Mouse (Mus musculus) liver, embryonic 16.5 days (tissue): ENCODE measurements around the gene Mmp9. TPM values are rescaled to one million over a fixed set of nuclear protein-coding genes. Genes with fewer than 3 reads are reported as not detected.

Experiments used
- ATAC-seq: fragments of 200-750 bp; cut with Nextera tagmentation; 2 replicates; pipeline ENCODE4 v1.8.0; 2017; ENCODE audit warnings: low read depth, mild to moderate bottlenecking, moderate number of reproducible peaks, moderate library complexity
- H3K27ac ChIP-seq: fragments of 300-500 bp; sonication (generic); 2 replicates; pipeline ENCODE4 v1.5.1; 2014; ENCODE audit warnings: mild to moderate bottlenecking, low read length
- H3K27me3 ChIP-seq: fragments of 300-500 bp; sonication (generic); 2 replicates; pipeline ENCODE4 v1.6.1; 2014; ENCODE audit warnings: low read depth, low read length, mixed read lengths; ENCODE audit not compliant: control insufficient read depth, insufficient read depth
- H3K36me3 ChIP-seq: fragments of 300-500 bp; sonication (generic); 2 replicates; pipeline ENCODE4 v1.6.1; 2014; ENCODE audit warnings: mild to moderate bottlenecking; ENCODE audit not compliant: control insufficient read depth, insufficient read depth
- H3K4me1 ChIP-seq: fragments of 300-500 bp; sonication (generic); 2 replicates; pipeline ENCODE4 v1.6.1; 2014; ENCODE audit warnings: low read depth, low read length, mixed read lengths; ENCODE audit not compliant: control insufficient read depth
- H3K4me2 ChIP-seq: fragments of 300-500 bp; sonication (generic); 2 replicates; pipeline ENCODE4 v1.6.1; 2014; ENCODE audit warnings: low read depth, low read length, mixed read lengths
- H3K4me3 ChIP-seq: fragments of 300-500 bp; sonication (generic); 2 replicates; pipeline ENCODE4 v1.5.1; 2014; ENCODE audit warnings: low read depth, mild to moderate bottlenecking, low read length
- H3K9ac ChIP-seq: fragments of 300-500 bp; sonication (generic); 2 replicates; pipeline ENCODE4 v1.6.1; 2014; ENCODE audit warnings: low read depth, low read length
- H3K9me3 ChIP-seq: fragments of 300-500 bp; sonication (generic); replicated peaks from 2 replicates; pipeline ENCODE4 v1.6.1; 2016; ENCODE audit warnings: low read length; ENCODE audit not compliant: control insufficient read depth
- WGBS: fragments of 180-500 bp; shearing (Covaris S2); extraction: QIAGEN DNeasy Blood & Tissue Kit; methylation state at CpG from one replicate; pipeline ENCODE4 v1.1.7; 2014; ENCODE audit not compliant: insufficient replicate concordance; 5-methylcytosine and 5-hydroxymethylcytosine counted together
- polyA plus RNA-seq: library from polyadenylated mRNA; unstranded; fragments of >200 nt; fragmentation: Nextera tagmentation; extraction: Ambion mirVana; gene quantifications from 2 replicates; pipeline ENCODE4 v1.2.1, GENCODE M21; 2015

Mmp9 gene
- polyA plus RNA-seq, 1 experiment from 2014 or later = 13.0 TPM

- Histone ChIP-seq H3K27me3 (no peaks in the 10 kb centered on the region), H3K4me3 (no peak overlapping the region), H3K9me3 (no peaks in the 10 kb centered on the region), H3K4me1 (no peaks in the 10 kb centered on the region), H3K27ac (no peak overlapping the region), H3K4me2 (no peak overlapping the region), H3K36me3 (no peaks in the 10 kb centered on the region), H3K9ac (no peak overlapping the region)
- ATAC-seq = no peak
- 56% methylated on average over 6 of the region's 7 CpGs for whole genome bisulfite sequencing
Measured at GRCm38 (mm10) chr2:164921984-164922383, 18.6 kb upstream of the Mmp9 start.

- Histone ChIP-seq H3K9ac (no peak overlapping the region), H3K9me3 (no peaks in the 10 kb centered on the region), H3K36me3 (no peaks in the 10 kb centered on the region), H3K4me3 (no peak overlapping the region), H3K4me1 (no peaks in the 10 kb centered on the region), H3K4me2 (no peak overlapping the region), H3K27me3 (no peaks in the 10 kb centered on the region), H3K27ac (no peak overlapping the region)
- 58% methylated on average over 4 of the region's 4 CpGs for WGBS
- no peak for ATAC-seq
Measured at GRCm38 (mm10) chr2:164923291-164923690, 17.3 kb upstream of the Mmp9 start.

DNA sequence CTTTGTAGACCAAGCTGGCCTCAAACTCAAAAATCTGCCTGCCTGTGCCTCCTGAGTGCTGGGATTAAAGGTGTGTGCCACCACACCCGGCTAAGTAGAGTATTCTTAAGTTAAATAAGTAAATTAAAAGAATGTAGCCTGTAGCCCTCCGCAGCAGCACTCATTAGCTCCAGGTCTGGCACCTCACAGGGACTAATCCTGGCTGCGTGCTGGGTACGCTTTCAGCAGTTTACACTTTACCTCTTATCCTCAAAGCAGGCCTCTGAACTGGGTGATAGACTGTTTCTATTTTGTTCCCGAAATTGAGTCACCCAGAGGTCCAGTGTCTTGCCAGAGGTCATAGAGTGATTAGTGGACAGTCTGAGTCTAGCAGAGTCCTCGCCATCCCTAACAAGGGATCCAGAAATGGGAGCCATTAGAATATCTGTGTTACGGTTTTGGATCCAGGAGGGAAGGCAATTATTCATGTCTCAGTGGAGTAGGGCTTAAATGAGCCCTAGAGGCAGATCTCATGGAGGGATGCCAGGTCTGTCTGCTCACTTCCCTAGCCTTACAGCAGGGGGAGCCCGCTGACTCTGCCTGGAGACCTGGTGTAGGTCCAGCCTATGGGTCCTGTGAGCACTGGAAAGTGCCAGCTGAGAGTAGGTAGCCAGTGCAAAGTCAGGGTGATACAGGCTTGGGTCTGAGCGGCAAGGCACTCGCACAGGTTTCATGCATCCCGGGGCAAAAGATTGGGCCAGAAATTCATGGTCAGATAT lies 16.3 kb upstream of the Mmp9 start:
- peak; percentile 60; the same call in 1 of the 2 replicates for ATAC-seq
- H3K27ac ChIP-seq = no peak overlapping the region
- no peaks in the 10 kb centered on the region for H3K4me1 ChIP-seq
- H3K4me3 ChIP-seq = no peak overlapping the region
- WGBS = 29% methylated on average over 11 of the region's 11 CpGs
- no peaks in the 10 kb centered on the region for H3K36me3 ChIP-seq
- no peaks in the 10 kb centered on the region for H3K27me3 ChIP-seq
- H3K4me2 ChIP-seq = no peak overlapping the region
- H3K9me3 ChIP-seq = no peaks in the 10 kb centered on the region
- no peak overlapping the region for H3K9ac ChIP-seq

- H3K4me1 ChIP-seq = no peaks in the 10 kb centered on the region
- no peak overlapping the region for H3K27ac ChIP-seq
- 42% methylated on average over 11 of the region's 11 CpGs for WGBS
- no peak overlapping the region for H3K4me2 ChIP-seq
- H3K36me3 ChIP-seq = no peaks in the 10 kb centered on the region
- no peak overlapping the region for H3K9ac ChIP-seq
- peaks cover 14% of the 10 kb centered on the region for H3K27me3 ChIP-seq
- H3K4me3 ChIP-seq = no peak overlapping the region
- ATAC-seq = no peak
- no peaks in the 10 kb centered on the region for H3K9me3 ChIP-seq
Measured at GRCm38 (mm10) chr2:164930706-164931581, 9.6 kb upstream of the Mmp9 start.

DNA sequence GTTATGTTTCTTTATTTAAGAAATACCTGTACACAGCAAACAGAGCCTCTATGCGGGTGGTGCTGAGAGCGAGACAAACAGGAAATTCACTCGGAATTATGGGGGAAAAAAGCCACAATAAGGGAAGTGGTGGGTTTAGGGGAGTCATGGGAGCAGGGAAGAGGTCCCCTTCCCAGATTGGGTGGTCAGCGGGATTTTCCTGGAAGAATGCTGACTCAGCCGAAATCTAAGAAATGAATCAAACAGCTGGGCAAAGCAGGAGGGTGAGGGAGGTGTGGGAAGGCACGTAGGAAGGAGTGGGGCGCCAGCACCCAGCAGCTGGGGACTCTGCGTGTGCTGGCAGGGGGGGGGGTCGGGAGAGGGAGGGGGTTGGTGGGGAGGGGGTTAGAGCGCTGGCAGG lies 7.0 kb upstream of the Mmp9 start:
- no peak overlapping the region for H3K4me2 ChIP-seq
- H3K9ac ChIP-seq = no peak overlapping the region
- H3K27me3 ChIP-seq = peaks cover 33% of the 10 kb centered on the region
- no peak overlapping the region for H3K27ac ChIP-seq
- WGBS = 14% methylated on average over 8 of the region's 10 CpGs
- H3K4me3 ChIP-seq = no peak overlapping the region
- no peaks in the 10 kb centered on the region for H3K4me1 ChIP-seq
- no peaks in the 10 kb centered on the region for H3K9me3 ChIP-seq
- no peak for ATAC-seq
- no peaks in the 10 kb centered on the region for H3K36me3 ChIP-seq

DNA sequence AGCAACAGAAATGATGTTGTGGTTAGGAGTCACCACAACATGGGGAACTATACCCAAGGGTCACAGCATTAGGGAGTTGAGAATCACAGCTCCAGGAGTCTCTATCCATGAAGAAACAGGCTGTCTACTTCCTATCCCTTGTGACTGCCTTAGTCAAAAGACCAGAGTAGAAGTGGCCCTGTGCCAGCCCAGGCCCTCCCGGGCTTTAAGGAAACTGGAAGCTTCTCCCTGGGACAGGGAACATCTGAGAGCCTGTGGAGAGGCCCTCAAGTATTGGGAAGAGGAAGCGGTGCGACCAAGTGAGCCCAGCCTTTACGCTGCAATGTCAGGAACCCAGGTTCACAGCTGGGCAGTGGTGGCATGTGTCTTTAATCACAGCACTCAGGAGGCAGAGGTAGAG lies 4.6 kb upstream of the Mmp9 start:
- 51% methylated on average over 4 of the region's 4 CpGs for WGBS
- Histone ChIP-seq H3K36me3 (no peaks in the 10 kb centered on the region), H3K4me1 (no peaks in the 10 kb centered on the region; the same call in 1 of the 2 replicates), H3K9ac (no peak overlapping the region), H3K4me2 (no peak overlapping the region), H3K27me3 (peaks cover 55% of the 10 kb centered on the region), H3K27ac (no peak overlapping the region), H3K9me3 (no peaks in the 10 kb centered on the region), H3K4me3 (no peak overlapping the region)
- no peak for ATAC-seq

GRCm38 (mm10) chr2:164938146-164939091 lies 2.2 kb upstream of the Mmp9 start:
- 4% methylated on average over 39 of the region's 39 CpGs for WGBS
- H3K27me3 ChIP-seq = peaks cover 58% of the 10 kb centered on the region
- ATAC-seq = 0 out of 2 replicates have a peak, but pooled peaks have one; percentile 20
- H3K27ac ChIP-seq = no peak overlapping the region
- H3K9me3 ChIP-seq = no peaks in the 10 kb centered on the region
- H3K9ac ChIP-seq = no peak overlapping the region
- H3K4me2 ChIP-seq = peak overlapping the region; percentile 48
- H3K4me3 ChIP-seq = peak overlapping the region; percentile 4
- H3K36me3 ChIP-seq = no peaks in the 10 kb centered on the region
- H3K4me1 ChIP-seq = no peaks in the 10 kb centered on the region; the same call in 1 of the 2 replicates

DNA sequence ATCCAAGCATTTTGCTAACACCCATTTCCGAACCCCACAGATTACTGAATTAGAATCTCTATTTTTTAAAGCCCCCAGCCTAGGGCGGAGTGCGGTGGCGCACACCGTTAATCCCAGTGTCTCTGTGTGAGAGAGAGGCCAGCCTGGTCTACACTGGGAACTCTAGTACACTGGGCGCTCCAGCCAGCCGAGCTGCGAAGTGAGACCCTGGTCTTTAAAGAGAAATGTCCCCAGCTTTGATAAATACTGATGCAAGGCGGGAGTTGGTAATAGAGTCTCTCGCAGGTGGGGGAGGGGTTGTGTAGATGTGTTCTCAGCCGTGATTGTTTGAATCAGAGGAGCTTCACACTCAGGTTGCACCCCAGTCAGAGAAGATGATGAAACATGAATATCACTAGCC lies 1.5 kb upstream of the Mmp9 start:
- no peak for ATAC-seq
- Histone ChIP-seq H3K27me3 (peaks cover 58% of the 10 kb centered on the region), H3K4me3 (peak overlapping the region; percentile 4; the same call in 1 of the 2 replicates)

More for the DNA sequence above, 1.5 kb upstream of the Mmp9 start:
- 5% methylated on average over 11 of the region's 11 CpGs for WGBS
- H3K4me2 ChIP-seq = peak overlapping the region; percentile 48
- no peaks in the 10 kb centered on the region for H3K36me3 ChIP-seq
- H3K27ac ChIP-seq = no peak overlapping the region
- no peaks in the 10 kb centered on the region for H3K9me3 ChIP-seq
- H3K4me1 ChIP-seq = no peaks in the 10 kb centered on the region; the same call in 1 of the 2 replicates
- H3K9ac ChIP-seq = no peak overlapping the region
